In genomic region chr6:86210017-86210408, GRCm38 (mm10) we compare ENCODE assay signal across 11 mouse cellular contexts. TPM values are rescaled to one million over a fixed set of nuclear protein-coding genes. Genes with fewer than 3 reads are reported as not detected.
DNase-seq lines count a peak whose midpoint lies in the region; ATAC-seq and TF ChIP-seq lines count a peak whose summit lies in the region.
"Had no signal": no experiment of that assay in that cellular context is flagged by ENCODE, and none has a peak within 500 bp of the region (broad histone marks: within the 10 kb centered on the region; RNA-seq: fewer than 3 reads in every experiment).

No protein-coding gene starts in this region.

- H3K9ac ChIP-seq in intestine, embryonic 14.5 days (ENCODE audit: low read length): no peak overlapping the region
- H3K9ac ChIP-seq in intestine, postnatal 0 days (ENCODE audit: low read depth, low read length): no peak overlapping the region
- no peak overlapping the region for H3K9ac ChIP-seq in hindbrain, embryonic 16.5 days (ENCODE audit: low read depth, low read length)
- 0 out of 2 replicates have a peak overlapping the region, but pooled peaks have one; percentile 22 for H3K9ac ChIP-seq in stomach, embryonic 16.5 days (ENCODE audit: low read length)

- peaks cover 5% of the 10 kb centered on the region; the same call in 1 of the 2 replicates for H3K4me1 ChIP-seq in intestine, embryonic 14.5 days (replicated peaks; ENCODE audit: control insufficient read depth, insufficient read depth, low read length)
- H3K4me1 ChIP-seq in intestine, postnatal 0 days (replicated peaks; ENCODE audit: control insufficient read depth, insufficient read depth, low read length): no peaks in the 10 kb centered on the region
- H3K4me1 ChIP-seq in testis, adult 2 months (ENCODE audit: control insufficient read depth, insufficient read depth, low read length): no peaks in the 10 kb centered on the region; the same call in 1 of the 2 replicates
- no peaks in the 10 kb centered on the region; the same call in none of the 2 replicates for H3K4me1 ChIP-seq in hindbrain, embryonic 16.5 days (ENCODE audit: control insufficient read depth, insufficient read depth, low read depth, low read length)
- H3K4me1 ChIP-seq in stomach, embryonic 16.5 days (ENCODE audit: control insufficient read depth, insufficient read depth, low read length): 0 out of 2 replicates have a peak, but pooled peaks cover 7% of the 10 kb centered on the region

- no peak for TF ChIP-seq CTCF in intestine, postnatal 0 days (IDR thresholded peaks at IDR 0.05; ENCODE audit: low read depth)
- no peak for TF ChIP-seq CTCF in testis, adult 2 months (IDR thresholded peaks at IDR 0.05; ENCODE audit: control insufficient read depth, insufficient read depth, insufficient replicate concordance, low read depth, low read length)

- H3K27me3 ChIP-seq in intestine, embryonic 14.5 days (replicated peaks; ENCODE audit: control insufficient read depth, insufficient read depth, low read length): no peaks in the 10 kb centered on the region
- no peaks in the 10 kb centered on the region for H3K27me3 ChIP-seq in intestine, postnatal 0 days (replicated peaks; ENCODE audit: control insufficient read depth, insufficient read depth, low read length)
- no peaks in the 10 kb centered on the region for H3K27me3 ChIP-seq in testis, adult 2 months (ENCODE audit: control insufficient read depth, insufficient read depth, low read length)
- no peaks in the 10 kb centered on the region for H3K27me3 ChIP-seq in hindbrain, embryonic 16.5 days (replicated peaks; ENCODE audit: control insufficient read depth, insufficient read depth, low read length)
- H3K27me3 ChIP-seq in stomach, embryonic 16.5 days (ENCODE audit: control insufficient read depth, insufficient read depth, low read length): no peaks in the 10 kb centered on the region

- H3K4me3 ChIP-seq in intestine, embryonic 14.5 days (ENCODE audit: low read depth, low read length): no peak overlapping the region
- H3K4me3 ChIP-seq in intestine, postnatal 0 days (ENCODE audit: low read depth, low read length): no peak overlapping the region
- no peak overlapping the region for H3K4me3 ChIP-seq in testis, adult 2 months (ENCODE audit: control insufficient read depth, low read depth, low read length)
- no peak overlapping the region for H3K4me3 ChIP-seq in hindbrain, embryonic 16.5 days (ENCODE audit: low read length)
- no peak overlapping the region for H3K4me3 ChIP-seq in stomach, embryonic 16.5 days (replicated peaks; ENCODE audit: low read length)

- WGBS in intestine, embryonic 14.5 days: 59% methylated on average over 6 of the region's 6 CpGs
- 50% methylated on average over 6 of the region's 6 CpGs for WGBS in intestine, postnatal 0 days
- 55% methylated on average over 6 of the region's 6 CpGs for WGBS in hindbrain, embryonic 16.5 days
- WGBS in stomach, embryonic 16.5 days: 48% methylated on average over 6 of the region's 6 CpGs

- TF ChIP-seq POLR2A in testis, adult 2 months (IDR thresholded peaks at IDR 0.05; ENCODE audit: control insufficient read depth, low read depth, low read length): no peak

- no peak for DNase-seq in intestine, embryonic 14.5 days (ENCODE audit: low spot score)
- DNase-seq in testis, postnatal 14 days (ENCODE audit: low spot score): no peak
- no peak for DNase-seq in cerebellum, postnatal 25 days
- DNase-seq: cerebellum, adult 9-10 months; layer of hippocampus, postnatal 36 days had no signal

- H3K9me3 ChIP-seq in intestine, embryonic 14.5 days (ENCODE audit: control insufficient read depth, low read length): no peaks in the 10 kb centered on the region
- no peaks in the 10 kb centered on the region for H3K9me3 ChIP-seq in intestine, postnatal 0 days (ENCODE audit: control insufficient read depth)
- no peaks in the 10 kb centered on the region for H3K9me3 ChIP-seq in hindbrain, embryonic 16.5 days (ENCODE audit: control insufficient read depth, low read length)
- no peaks in the 10 kb centered on the region for H3K9me3 ChIP-seq in stomach, embryonic 16.5 days (replicated peaks; ENCODE audit: control insufficient read depth, low read length)

- H3K36me3 ChIP-seq in intestine, embryonic 14.5 days (ENCODE audit: control insufficient read depth, insufficient read depth, low read length): no peaks in the 10 kb centered on the region
- H3K36me3 ChIP-seq in intestine, postnatal 0 days (ENCODE audit: control insufficient read depth, insufficient read depth): no peaks in the 10 kb centered on the region
- no peaks in the 10 kb centered on the region for H3K36me3 ChIP-seq in testis, adult 2 months (ENCODE audit: control insufficient read depth, insufficient read depth, low read length)
- H3K36me3 ChIP-seq in hindbrain, embryonic 16.5 days (ENCODE audit: control insufficient read depth, insufficient read depth, low read length): no peaks in the 10 kb centered on the region
- no peaks in the 10 kb centered on the region for H3K36me3 ChIP-seq in stomach, embryonic 16.5 days (ENCODE audit: control insufficient read depth, insufficient read depth, low read length)

- H3K27ac ChIP-seq in intestine, embryonic 14.5 days (ENCODE audit: low read depth): no peak overlapping the region
- H3K27ac ChIP-seq in intestine, postnatal 0 days (ENCODE audit: low read depth, low read length): no peak overlapping the region
- peak overlapping the region; percentile 31; the same call in 1 of the 2 replicates for H3K27ac ChIP-seq in testis, adult 2 months (ENCODE audit: control insufficient read depth, insufficient read depth, low read depth, low read length)
- no peak overlapping the region for H3K27ac ChIP-seq in hindbrain, embryonic 16.5 days (ENCODE audit: low read depth, low read length)
- H3K27ac ChIP-seq in stomach, embryonic 16.5 days (ENCODE audit: low read length): no peak overlapping the region
- H3K27ac ChIP-seq: macrophage had no signal

- 0 out of 2 replicates have a peak overlapping the region, but pooled peaks have one; percentile 3 for H3K4me2 ChIP-seq in intestine, embryonic 14.5 days (ENCODE audit: low read length)
- H3K4me2 ChIP-seq in intestine, postnatal 0 days (replicated peaks; ENCODE audit: low read depth): no peak overlapping the region
- peak overlapping the region; percentile 24; the same call in 1 of the 2 replicates for H3K4me2 ChIP-seq in hindbrain, embryonic 16.5 days (ENCODE audit: low read length)
- H3K4me2 ChIP-seq in stomach, embryonic 16.5 days (ENCODE audit: low read depth, low read length): peak overlapping the region; percentile 17; the same call in 1 of the 2 replicates

- ATAC-seq in intestine, embryonic 14.5 days (replicated peaks; ENCODE audit: low FRiP score, low TSS enrichment, low read depth): no peak
- no peak for ATAC-seq in intestine, postnatal 0 days
- ATAC-seq in hindbrain, embryonic 16.5 days: no peak
- ATAC-seq in stomach, embryonic 16.5 days (ENCODE audit: insufficient read depth, low FRiP score): no peak
- ATAC-seq in granulocyte monocyte progenitor cell, adult 5-6 weeks (replicated peaks; ENCODE audit: poor library complexity, severe bottlenecking): no peak

RNA-seq across cellular contexts. Expression of gene Tgfa, which starts 15.0 kb away (rescaled TPM):
- polyA plus RNA-seq in intestine, embryonic 14.5 days (2014; fragmentation: Nextera tagmentation; extraction: Ambion mirVana): 6.8 and 7.3 TPM in 2 replicates
- 7.5 and 8.4 TPM in 2 replicates for polyA plus RNA-seq in intestine, postnatal 0 days (2015; fragmentation: Nextera tagmentation; extraction: Ambion mirVana)
- polyA plus RNA-seq in testis, adult 2 months (2012; rRNA removed): 2.1 and 2.7 TPM in 2 replicates
- polyA plus RNA-seq in hindbrain, embryonic 16.5 days (2015; fragmentation: Nextera tagmentation; extraction: Ambion mirVana): 17.8 and 20.6 TPM in 2 replicates
- 7.2 and 10.2 TPM in 2 replicates for polyA plus RNA-seq in stomach, embryonic 16.5 days (2015; fragmentation: Nextera tagmentation; extraction: Ambion mirVana)
- total RNA-seq in granulocyte monocyte progenitor cell, adult 5-6 weeks (2014; fragmentation: Nextera tagmentation): not detected in 2 replicates
- total RNA-seq in granulocyte monocyte progenitor cell, adult 5-6 weeks (2017): not detected in 2 replicates
- polyA plus RNA-seq: macrophage had no signal
